Mouse (Mus musculus): ENCODE data around the gene Ppil6.

DNA sequence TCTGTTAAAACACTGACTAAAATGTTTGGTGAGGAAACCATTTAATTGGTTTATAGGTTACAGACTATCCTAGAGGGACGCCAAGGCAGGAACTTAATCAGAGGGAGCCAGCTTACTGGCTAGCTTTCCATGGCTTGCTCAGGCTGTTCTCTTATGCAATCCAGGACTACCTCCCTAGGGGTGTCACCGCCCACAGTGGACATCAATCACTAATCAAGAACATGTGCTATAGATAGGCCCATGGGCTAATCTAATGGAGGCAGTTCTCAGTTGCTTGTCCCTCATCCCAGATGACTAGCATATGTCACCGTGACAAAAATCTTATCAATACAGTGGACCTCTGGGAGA, 47.7 kb downstream of the Ppil6 start:
- no peak for TF ChIP-seq POLR2A (IDR thresholded peaks at IDR 0.05; ENCODE audit: control insufficient read depth, extremely low read depth, insufficient read depth, low read length, poor library complexity)
- no peak for TF ChIP-seq CTCF (IDR thresholded peaks at IDR 0.05; ENCODE audit: borderline replicate concordance, control insufficient read depth, extremely low read depth, insufficient read depth, low read length, poor library complexity)

All from thymus, adult 2 months (tissue).